Mouse (Mus musculus): ENCODE data around the gene Cotl1.

DNA sequence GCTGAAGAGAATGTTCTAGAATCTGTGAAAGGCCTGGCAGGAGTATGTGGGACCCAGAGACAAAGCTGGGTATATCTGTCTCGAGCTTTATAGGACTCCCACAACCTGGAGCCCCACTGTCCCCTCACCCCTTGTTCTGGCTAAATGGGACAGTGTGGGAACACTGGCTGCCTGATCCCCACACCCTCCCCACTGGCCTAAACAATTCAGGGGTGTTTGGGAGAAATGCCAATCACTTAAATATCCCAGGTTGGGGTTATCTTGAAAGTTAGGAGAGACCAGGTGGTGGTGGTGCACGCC is 41.4 kb downstream of the Cotl1 start:
- TF ChIP-seq MYOD1 (IDR thresholded peaks at IDR 0.05; ENCODE audit: control insufficient read depth, insufficient read length, low read depth) (no peak), CTCF (IDR thresholded peaks at IDR 0.05; ENCODE audit: control insufficient read depth, insufficient read depth, insufficient read length) (no peak), MAX (IDR thresholded peaks at IDR 0.05) (no peak), MYOG (IDR thresholded peaks at IDR 0.05; ENCODE audit: control insufficient read depth, extremely low read depth, insufficient read length) (no peak), USF1 (IDR thresholded peaks at IDR 0.05; ENCODE audit: low read depth) (no peak)
